Mouse (Mus musculus): ENCODE data around the gene Dapp1. TPM values are rescaled to one million over a fixed set of nuclear protein-coding genes. Genes with fewer than 3 reads are reported as not detected.
"Not testable (repeated sequence)": the region's sequence is repeated elsewhere in the genome, so short reads cannot be mapped to it uniquely, and the experiment has no call there.

Dapp1 gene
- polyA plus RNA-seq, 1 experiment from 2014 or later = 1.8 TPM

DNA sequence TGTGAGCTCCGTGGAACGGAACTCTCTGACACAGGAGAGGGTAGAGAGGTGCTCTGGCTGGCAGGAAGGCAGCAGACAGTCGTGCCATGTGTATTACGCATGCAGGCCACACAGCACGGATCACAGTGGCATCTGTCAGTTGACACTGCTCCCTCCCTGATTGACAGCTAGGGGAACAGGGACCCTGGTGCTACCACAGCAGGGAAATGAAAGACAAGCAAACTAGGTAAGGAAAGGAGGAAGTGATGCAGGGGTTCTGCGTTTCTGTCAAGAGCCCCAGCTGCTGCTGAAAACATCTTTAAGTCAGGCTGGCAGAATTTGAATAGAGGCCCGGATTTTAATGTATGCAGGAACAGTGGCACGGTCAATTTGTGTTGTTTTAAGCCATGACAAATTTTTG lies 17.8 kb downstream of the Dapp1 start:
- H3K4me1 ChIP-seq (replicated peaks) = peaks cover 5% of the 10 kb centered on the region; the same call in 1 of the 2 replicates
- WGBS = 67% methylated on average over 8 of the region's 8 CpGs
- H3K9ac ChIP-seq = no peak overlapping the region
- H3K4me3 ChIP-seq = no peak overlapping the region
- H3K27ac ChIP-seq = no peak overlapping the region
- H3K36me3 ChIP-seq = no peaks in the 10 kb centered on the region
- ATAC-seq (ENCODE audit: low FRiP score) = no peak
- H3K27me3 ChIP-seq = no peaks in the 10 kb centered on the region
- no peaks in the 10 kb centered on the region for H3K9me3 ChIP-seq
- no peak overlapping the region for H3K4me2 ChIP-seq

DNA sequence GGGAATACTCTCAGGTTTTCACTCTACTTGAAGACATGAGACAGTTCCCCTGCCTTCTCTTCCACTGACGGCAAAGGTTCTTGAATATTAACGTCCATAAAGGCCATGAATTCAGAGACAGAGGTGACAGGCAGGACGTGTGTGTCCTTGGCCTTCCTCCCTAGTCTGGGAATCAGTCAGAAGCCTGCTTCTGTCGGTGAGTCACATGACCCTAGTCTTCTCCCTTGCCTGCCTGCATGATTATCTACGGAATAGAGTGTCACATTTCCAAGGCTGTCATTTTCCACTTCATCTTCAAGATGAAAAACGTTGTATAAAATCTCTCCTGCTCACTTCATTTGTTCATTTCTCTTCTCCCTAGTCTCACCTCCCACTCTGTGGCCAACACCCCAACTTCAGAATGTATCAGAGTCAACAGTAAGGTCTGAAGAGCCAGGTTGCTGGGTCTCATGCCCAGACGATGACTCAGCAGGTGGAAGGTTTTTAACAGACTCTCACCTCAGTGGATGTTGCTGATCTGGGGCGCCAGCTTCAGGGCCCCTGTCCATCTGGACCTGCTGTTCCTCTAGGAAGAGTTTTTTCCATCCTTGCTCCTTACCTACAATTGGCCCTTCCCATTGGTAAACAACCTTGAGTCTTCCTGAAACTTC lies 19.5 kb downstream of the Dapp1 start:
- no peak overlapping the region for H3K4me2 ChIP-seq
- no peak for ATAC-seq (ENCODE audit: low FRiP score)
- 70% methylated on average over 8 of the region's 8 CpGs for WGBS

DNA sequence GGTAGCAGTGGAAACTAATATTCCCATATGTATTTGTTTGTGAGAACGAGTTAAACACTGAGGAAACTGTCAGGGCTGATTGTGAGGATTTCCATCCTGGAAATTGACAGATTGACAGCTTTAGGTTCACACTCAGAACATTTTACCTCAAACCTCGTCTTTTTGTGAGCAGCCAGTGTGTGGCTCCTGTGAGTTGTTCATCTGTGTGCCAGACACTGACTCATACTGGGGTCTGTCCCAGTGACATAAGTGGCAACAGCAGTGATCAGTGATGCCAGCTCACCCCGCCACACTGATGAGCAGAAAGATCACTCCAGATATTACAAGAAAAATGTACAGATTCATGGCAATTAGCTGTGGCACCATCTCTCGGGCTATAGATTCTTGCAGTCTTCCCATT lies 21.9 kb downstream of the Dapp1 start:
- H3K4me3 ChIP-seq = no peak overlapping the region
- 82% methylated on average over 4 of the region's 4 CpGs for WGBS
- peaks cover 8% of the 10 kb centered on the region; the same call in 1 of the 2 replicates for H3K4me1 ChIP-seq (replicated peaks)
- H3K27me3 ChIP-seq = no peaks in the 10 kb centered on the region
- no peak for ATAC-seq (ENCODE audit: low FRiP score)
- H3K27ac ChIP-seq = no peak overlapping the region
- no peaks in the 10 kb centered on the region for H3K36me3 ChIP-seq
- no peak overlapping the region for H3K4me2 ChIP-seq
- H3K9me3 ChIP-seq = no peaks in the 10 kb centered on the region
- H3K9ac ChIP-seq = no peak overlapping the region

More for the DNA sequence above, 19.5 kb downstream of the Dapp1 start:
- Histone ChIP-seq H3K9me3 (no peaks in the 10 kb centered on the region), H3K27me3 (no peaks in the 10 kb centered on the region), H3K36me3 (no peaks in the 10 kb centered on the region), H3K4me1 (replicated peaks) (peaks cover 5% of the 10 kb centered on the region; the same call in 1 of the 2 replicates), H3K4me3 (no peak overlapping the region), H3K9ac (no peak overlapping the region), H3K27ac (no peak overlapping the region)

DNA sequence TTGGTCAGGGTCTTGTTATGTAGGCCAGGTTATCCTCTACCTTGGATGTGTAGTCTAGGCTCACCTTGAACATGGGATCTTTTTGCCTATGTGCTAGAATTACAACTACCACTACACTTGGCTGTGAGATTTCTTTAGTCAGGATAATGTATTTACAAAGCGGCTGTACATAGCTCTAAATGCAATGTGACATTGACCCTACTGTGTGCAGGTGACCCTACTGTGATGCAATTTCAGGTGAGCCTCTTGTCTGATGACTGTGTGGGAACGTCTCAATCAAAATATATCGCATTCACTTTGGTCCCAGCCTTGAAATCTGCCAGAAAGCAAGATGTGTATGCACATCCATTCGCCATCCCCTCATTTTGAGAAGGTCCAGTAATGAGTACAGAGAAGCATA lies 23.0 kb downstream of the Dapp1 start:
- 93% methylated on average over 4 of the region's 4 CpGs for WGBS
- ATAC-seq (ENCODE audit: low FRiP score) = no peak

DNA sequence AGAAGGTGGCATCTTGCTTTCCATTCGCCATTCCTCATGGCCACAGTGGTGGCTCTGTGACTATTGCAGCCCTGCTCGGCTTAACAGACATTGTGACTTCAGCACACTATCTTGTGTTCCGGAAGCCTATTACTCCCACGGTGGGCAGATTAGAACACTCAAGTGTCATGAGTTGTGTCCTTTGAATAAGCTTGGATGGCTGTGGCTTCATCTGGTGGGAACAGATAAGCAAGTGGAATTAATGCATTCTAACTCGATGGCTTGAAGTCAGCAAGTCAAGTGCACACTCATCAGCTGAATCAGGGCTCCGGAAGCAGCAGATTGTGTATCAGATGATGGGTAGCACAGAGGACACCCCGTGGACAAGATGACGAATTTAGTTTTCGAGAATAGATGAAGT lies 23.5 kb downstream of the Dapp1 start:
- Histone ChIP-seq H3K4me1 (replicated peaks) (peaks cover 11% of the 10 kb centered on the region), H3K27ac (no peak overlapping the region), H3K27me3 (no peaks in the 10 kb centered on the region), H3K4me3 (no peak overlapping the region), H3K36me3 (no peaks in the 10 kb centered on the region), H3K9me3 (no peaks in the 10 kb centered on the region), H3K4me2 (no peak overlapping the region), H3K9ac (no peak overlapping the region)
- 92% methylated on average over 9 of the region's 9 CpGs for WGBS
- no peak for ATAC-seq (ENCODE audit: low FRiP score)

More for the DNA sequence above, 23.0 kb downstream of the Dapp1 start:
- Histone ChIP-seq H3K9ac (no peak overlapping the region), H3K9me3 (no peaks in the 10 kb centered on the region), H3K4me3 (no peak overlapping the region), H3K27ac (no peak overlapping the region), H3K27me3 (no peaks in the 10 kb centered on the region), H3K4me1 (replicated peaks) (peaks cover 7% of the 10 kb centered on the region; the same call in 1 of the 2 replicates), H3K4me2 (no peak overlapping the region), H3K36me3 (no peaks in the 10 kb centered on the region)

DNA sequence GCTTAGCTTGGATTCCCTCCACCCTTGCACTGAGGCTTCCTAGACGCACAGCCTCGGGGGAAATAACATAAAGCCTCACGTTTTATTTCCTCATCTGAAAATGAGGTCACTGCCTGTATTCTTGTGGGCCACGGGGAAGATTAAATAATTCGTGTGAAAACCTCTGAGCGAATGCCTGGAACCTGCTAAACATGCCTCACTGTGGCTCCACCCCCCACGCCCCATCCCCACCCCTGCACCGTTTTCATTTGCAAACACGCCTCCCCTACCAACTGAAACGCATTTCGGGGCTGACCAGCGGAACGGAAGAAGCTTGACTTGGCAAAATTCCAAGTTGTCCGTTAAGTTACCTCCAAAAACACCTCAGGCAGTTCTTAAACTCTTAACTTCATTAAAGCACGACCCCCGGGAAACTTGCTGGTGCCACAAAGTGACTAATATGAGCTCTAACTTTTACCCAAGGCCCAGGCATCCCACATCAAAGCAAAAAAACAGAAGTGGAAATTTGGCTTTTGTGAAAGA lies 25.7 kb downstream of the Dapp1 start:
- ATAC-seq (ENCODE audit: low FRiP score) = no peak
- H3K4me3 ChIP-seq = no peak overlapping the region
- H3K9ac ChIP-seq = no peak overlapping the region
- H3K9me3 ChIP-seq = no peaks in the 10 kb centered on the region
- H3K4me2 ChIP-seq = peak overlapping the region; percentile 29
- peaks cover 23% of the 10 kb centered on the region for H3K4me1 ChIP-seq (replicated peaks)
- H3K27ac ChIP-seq = no peak overlapping the region
- H3K36me3 ChIP-seq = no peaks in the 10 kb centered on the region
- no peaks in the 10 kb centered on the region for H3K27me3 ChIP-seq
- WGBS = 25% methylated on average over 16 of the region's 16 CpGs

DNA sequence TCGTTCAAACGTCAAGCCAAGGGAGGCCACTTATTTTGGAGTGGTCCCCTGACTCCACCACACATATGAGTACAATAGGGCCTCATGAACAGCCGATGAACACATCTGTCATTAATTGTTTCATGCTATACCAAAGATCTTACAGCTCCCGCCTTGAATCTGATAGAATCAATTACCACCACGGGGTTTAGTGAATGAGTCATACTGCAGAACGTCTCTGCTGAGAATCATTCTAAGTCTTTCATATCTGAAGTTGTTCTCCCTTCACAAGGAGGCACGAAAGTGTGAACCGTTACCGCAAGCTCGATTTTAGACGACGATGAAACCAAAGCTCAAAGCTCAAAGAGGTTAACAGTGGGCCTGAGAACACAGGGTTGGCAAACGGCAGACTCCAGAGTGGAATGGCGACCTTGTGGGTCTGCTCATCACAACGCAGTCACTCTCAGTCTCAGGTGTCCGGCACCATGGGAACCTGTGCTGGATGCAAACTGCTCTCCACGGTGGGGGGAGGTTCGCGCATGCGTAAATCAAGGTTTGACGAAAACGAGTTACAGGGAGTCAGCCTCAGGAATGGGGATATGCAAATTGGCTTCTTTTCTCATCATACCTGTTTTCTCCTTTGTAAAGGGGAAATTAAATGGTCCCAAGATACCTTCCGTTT lies 27.0 kb downstream of the Dapp1 start:
- Histone ChIP-seq H3K9ac (no peak overlapping the region), H3K36me3 (no peaks in the 10 kb centered on the region), H3K9me3 (no peaks in the 10 kb centered on the region), H3K4me2 (no peak overlapping the region), H3K4me1 (replicated peaks) (peaks cover 23% of the 10 kb centered on the region), H3K4me3 (no peak overlapping the region), H3K27me3 (no peaks in the 10 kb centered on the region), H3K27ac (no peak overlapping the region)
- no peak for ATAC-seq (ENCODE audit: low FRiP score)
- 68% methylated on average over 23 of the region's 23 CpGs for WGBS

DNA sequence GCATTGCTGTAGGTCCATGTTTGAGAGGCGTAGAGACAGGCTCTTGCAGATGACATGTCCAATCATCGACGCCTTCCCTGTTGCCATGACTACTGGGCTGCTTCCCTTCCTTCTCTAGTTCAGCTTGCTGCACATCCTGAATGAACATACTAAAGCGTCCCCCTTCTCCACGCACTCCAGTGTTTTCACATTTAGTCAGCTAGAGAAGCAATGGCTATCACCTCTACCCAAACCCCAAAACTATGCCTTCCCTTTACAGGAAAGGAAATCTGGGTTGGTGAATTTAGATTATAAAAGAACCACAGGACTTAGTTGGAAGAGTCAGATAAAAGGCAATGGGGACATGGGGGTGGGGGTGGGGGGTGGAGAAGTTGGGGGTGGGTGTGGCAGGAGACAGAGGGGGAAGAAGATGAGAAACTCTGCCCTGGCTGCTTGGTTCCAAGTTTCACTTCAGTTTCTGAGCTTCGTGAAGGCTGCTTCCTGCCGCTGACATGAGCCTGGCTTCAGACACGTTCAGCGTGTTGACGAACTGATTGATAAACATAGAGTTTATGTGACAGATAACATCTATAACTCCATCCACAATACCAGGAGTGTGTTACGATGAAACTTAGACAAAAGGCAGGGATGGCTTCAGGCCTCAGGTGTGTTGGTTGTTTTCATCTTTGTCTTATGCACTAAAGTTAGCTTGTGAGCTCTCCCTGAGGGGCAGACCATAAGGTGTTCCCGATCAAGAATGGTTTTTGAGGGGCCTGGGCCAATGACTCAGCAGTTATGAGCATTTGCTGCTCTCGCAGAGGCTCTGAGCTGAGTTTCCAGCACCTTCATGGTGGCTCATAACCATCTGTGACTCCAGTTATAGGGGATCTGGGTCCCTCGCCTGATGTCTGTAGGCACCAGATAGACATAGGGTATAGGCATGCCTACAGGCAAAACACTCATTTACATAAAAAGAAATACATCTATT lies 28.1 kb downstream of the Dapp1 start:
- Histone ChIP-seq H3K27me3 (no peaks in the 10 kb centered on the region), H3K36me3 (no peaks in the 10 kb centered on the region), H3K4me2 (peak overlapping the region; percentile 23), H3K4me1 (replicated peaks) (peaks cover 23% of the 10 kb centered on the region), H3K27ac (peak overlapping the region; percentile 36; the same call in 1 of the 2 replicates), H3K9me3 (no peaks in the 10 kb centered on the region), H3K9ac (0 out of 2 replicates have a peak overlapping the region, but pooled peaks have one; percentile 20), H3K4me3 (no peak overlapping the region)
- peak; percentile 90 for ATAC-seq (ENCODE audit: low FRiP score)
- WGBS = 66% methylated on average over 14 of the region's 14 CpGs

DNA sequence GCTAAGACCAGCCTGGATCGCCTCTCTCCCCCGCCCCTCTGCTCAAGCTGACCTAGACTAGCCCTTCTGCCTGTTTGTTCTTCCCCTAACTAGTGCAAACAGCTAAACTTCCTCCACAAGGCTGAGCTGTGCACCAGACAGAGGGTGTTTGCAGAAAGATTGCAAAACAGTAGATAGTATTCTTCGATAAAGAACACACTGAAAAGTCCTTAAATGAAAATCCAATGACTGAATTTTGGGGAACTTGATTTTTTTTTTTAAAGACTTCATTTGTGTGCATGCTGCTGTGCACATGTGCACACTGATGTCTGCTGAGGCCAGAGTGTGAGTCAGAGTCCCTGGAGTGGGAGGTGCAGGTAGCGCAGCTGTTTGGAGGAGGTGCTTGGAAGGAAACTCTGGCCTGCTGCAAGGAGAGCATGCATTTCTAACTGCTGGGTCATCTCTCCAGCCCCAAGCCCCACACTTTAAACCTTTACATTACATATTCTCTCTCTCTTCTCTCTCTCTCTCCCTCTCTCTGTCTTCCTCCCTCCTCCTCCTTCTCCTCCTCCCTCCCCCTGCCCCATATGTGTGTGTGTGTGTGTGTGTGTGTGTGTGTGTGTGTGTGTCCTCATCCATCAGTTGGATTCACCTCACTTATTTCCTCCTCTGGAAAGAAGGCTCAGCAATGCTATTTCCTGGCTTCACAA lies 29.0 kb downstream of the Dapp1 start:
- WGBS = 67% methylated on average over 4 of the region's 4 CpGs
- peak; percentile 69 for ATAC-seq (ENCODE audit: low FRiP score)
- peak overlapping the region; percentile 23 for H3K4me2 ChIP-seq
- no peaks in the 10 kb centered on the region for H3K9me3 ChIP-seq
- no peak overlapping the region for H3K4me3 ChIP-seq
- no peaks in the 10 kb centered on the region for H3K36me3 ChIP-seq
- H3K9ac ChIP-seq = no peak overlapping the region
- H3K4me1 ChIP-seq (replicated peaks) = peaks cover 23% of the 10 kb centered on the region
- peak overlapping the region; percentile 36 for H3K27ac ChIP-seq
- H3K27me3 ChIP-seq = no peaks in the 10 kb centered on the region

DNA sequence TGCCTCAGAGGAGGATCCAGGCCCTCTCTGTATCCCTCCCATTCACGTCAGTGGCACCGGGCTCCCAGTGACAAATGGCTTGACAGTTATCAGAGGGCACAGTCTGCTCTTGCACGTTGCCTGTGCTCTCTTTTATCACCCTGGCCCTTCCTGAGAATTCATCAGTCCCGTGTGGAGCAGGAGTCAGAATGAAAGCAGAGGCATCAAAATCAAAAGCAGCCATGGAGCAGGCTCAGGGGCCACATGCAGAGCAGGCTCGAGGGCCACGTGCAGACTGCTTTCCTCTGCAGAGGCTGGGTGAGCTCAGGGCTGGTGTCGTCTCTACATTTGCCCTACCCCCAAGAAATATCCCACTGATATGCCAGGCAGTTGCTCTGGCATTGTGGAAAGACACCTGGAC lies 29.5 kb downstream of the Dapp1 start:
- H3K9ac ChIP-seq = no peak overlapping the region
- no peaks in the 10 kb centered on the region for H3K27me3 ChIP-seq
- no peak overlapping the region for H3K4me3 ChIP-seq
- H3K4me1 ChIP-seq (replicated peaks) = peaks cover 23% of the 10 kb centered on the region
- ATAC-seq (ENCODE audit: low FRiP score) = no peak; the same call in 1 of the 2 replicates
- no peak overlapping the region for H3K4me2 ChIP-seq
- H3K36me3 ChIP-seq = no peaks in the 10 kb centered on the region
- peak overlapping the region; percentile 36 for H3K27ac ChIP-seq
- WGBS = 39% methylated on average over 7 of the region's 7 CpGs
- no peaks in the 10 kb centered on the region for H3K9me3 ChIP-seq

DNA sequence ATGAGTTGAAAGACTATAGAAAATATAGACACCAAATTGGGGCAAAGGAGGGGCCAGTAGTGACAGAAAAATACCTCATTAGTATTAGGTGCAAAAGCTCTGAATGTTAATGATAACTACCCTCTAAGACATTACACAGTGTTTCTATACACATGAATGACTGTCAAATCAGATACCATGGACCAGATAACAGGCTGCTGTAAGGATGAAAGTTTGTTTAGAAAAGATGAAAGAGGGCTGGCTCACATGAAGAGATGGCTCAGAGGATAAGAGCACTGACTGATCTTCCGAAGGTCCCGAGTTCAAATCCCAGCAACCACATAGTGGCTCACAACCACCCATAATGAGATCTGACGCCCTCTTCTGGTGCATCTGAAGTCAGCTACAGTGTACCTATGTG lies 30.0 kb downstream of the Dapp1 start:
- H3K27ac ChIP-seq; ATAC-seq (ENCODE audit: low FRiP score); H3K9me3 ChIP-seq; H3K4me3 ChIP-seq; H3K4me2 ChIP-seq; H3K27me3 ChIP-seq; H3K9ac ChIP-seq; H3K36me3 ChIP-seq: not testable (repeated sequence)
- WGBS = 93% methylated on average over 3 of the region's 3 CpGs
- H3K4me1 ChIP-seq (replicated peaks) = peaks cover 23% of the 10 kb centered on the region

Data from hindbrain, embryonic 13.5 days (tissue).